Mouse (Mus musculus) spleen, adult 12 weeks (tissue): ENCODE data around the gene Tex26.

Experiments
- DNase-seq: peaks from one replicate; pipeline ENCODE4 v3.0.0; 2022; ENCODE audit warnings: low spot score

Tex26 gene

GRCm38 (mm10) chr5:149439531-149440179 lies at the start of gene Tex26:
Tex26 (plus strand) TSS chr5:149439660.
- DNase-seq, result no peak

- DNase-seq, result no peak
Observed at GRCm38 (mm10) chr5:149391574-149392375, 47.7 kb upstream of the Tex26 start.

GRCm38 (mm10) chr5:149392420-149392988 lies 47.0 kb upstream of the Tex26 start:
- DNase-seq, result no peak

- DNase-seq, result no peak
Observed at GRCm38 (mm10) chr5:149401446-149401975, 37.9 kb upstream of the Tex26 start.

GRCm38 (mm10) chr5:149402029-149402428 lies 37.4 kb upstream of the Tex26 start:
- DNase-seq, result no peak

GRCm38 (mm10) chr5:149403386-149403785 lies 36.1 kb upstream of the Tex26 start:
- DNase-seq, result no peak

- no peak for DNase-seq
Observed at GRCm38 (mm10) chr5:149404710-149405109, 34.8 kb upstream of the Tex26 start.

GRCm38 (mm10) chr5:149406791-149407276 lies 32.6 kb upstream of the Tex26 start:
- no peak for DNase-seq

- DNase-seq, result no peak
Observed at GRCm38 (mm10) chr5:149409502-149409901, 30.0 kb upstream of the Tex26 start.

- no peak for DNase-seq
Observed at GRCm38 (mm10) chr5:149411509-149412193, 27.8 kb upstream of the Tex26 start, which contains the start of gene Medag. Medag (plus strand) TSS chr5:149411749.

GRCm38 (mm10) chr5:149412194-149412575 lies 27.3 kb upstream of the Tex26 start:
- DNase-seq, result no peak

- no peak for DNase-seq
Observed at GRCm38 (mm10) chr5:149412671-149413070, 26.8 kb upstream of the Tex26 start.

- no peak for DNase-seq
Observed at GRCm38 (mm10) chr5:149414369-149415167, 24.9 kb upstream of the Tex26 start.

- DNase-seq, result no peak
Observed at GRCm38 (mm10) chr5:149417381-149417780, 22.1 kb upstream of the Tex26 start.

- no peak for DNase-seq
Observed at GRCm38 (mm10) chr5:149426525-149426924, 12.9 kb upstream of the Tex26 start.

GRCm38 (mm10) chr5:149427277-149428060 lies 12.0 kb upstream of the Tex26 start:
- DNase-seq, result no peak

- no peak for DNase-seq
Observed at GRCm38 (mm10) chr5:149428347-149428746, 11.1 kb upstream of the Tex26 start.

GRCm38 (mm10) chr5:149428810-149429255 lies 10.6 kb upstream of the Tex26 start:
- DNase-seq, result no peak

- no peak for DNase-seq
Observed at GRCm38 (mm10) chr5:149429541-149429940, 9.9 kb upstream of the Tex26 start.

GRCm38 (mm10) chr5:149430943-149431342 lies 8.5 kb upstream of the Tex26 start:
- no peak for DNase-seq
